Mouse (Mus musculus): ENCODE measurements around the gene Tesc.
A peak's percentile ranks its signal among the peaks of the same experiment; 100 is the strongest.

Tesc gene

DNA sequence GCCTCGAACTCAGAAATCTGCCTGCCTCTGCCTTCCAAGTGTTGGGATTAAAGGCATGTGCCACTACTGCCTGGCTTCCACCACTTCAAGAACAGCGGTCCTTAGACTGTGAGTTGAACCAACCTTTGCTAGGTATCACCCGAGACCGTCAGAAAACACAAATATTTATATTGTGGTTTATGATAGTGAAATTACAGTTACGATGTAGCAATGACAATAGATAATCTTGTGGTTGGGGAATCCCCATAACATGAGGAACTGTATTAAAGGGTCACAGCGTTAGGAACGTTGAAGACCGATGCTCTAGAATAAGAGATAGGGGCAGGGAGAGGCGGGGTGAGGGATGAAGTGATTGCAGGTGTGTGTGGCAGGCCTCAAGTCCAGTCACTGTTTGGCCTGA lies 17.8 kb downstream of the Tesc start:
- DNase-seq = no peak

DNA sequence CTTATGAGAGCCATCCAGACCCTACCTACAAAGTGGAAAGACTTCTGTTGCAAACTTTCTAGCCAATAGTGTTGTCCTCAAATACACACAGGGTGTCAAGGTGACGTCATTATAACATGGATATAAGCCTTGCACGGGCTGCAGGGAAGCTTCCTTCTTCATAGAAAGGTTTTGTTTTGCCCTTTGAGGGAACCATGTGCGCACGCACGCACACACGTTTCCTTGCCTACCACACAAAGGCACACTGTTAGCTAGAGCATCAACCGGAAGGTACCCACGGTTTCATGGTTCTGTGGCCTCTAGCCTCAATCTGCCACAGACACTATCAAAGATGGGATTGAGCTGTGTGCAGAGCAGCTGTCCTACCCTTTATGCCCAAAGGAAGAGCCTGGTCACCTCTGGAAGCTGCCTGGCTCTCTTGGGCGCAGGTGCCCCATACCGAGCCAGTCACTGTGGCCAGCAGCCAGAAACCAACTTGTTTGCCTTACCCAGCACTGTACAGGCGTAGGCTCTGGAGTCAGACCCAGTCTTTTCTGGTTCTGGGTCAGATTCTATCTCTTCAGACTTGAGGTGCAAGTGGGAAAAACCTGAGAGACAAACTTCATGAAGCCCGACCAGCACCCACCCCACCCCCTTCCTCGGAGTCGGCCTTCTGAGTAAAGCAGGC lies 19.7 kb downstream of the Tesc start:
- DNase-seq = no peak

DNA sequence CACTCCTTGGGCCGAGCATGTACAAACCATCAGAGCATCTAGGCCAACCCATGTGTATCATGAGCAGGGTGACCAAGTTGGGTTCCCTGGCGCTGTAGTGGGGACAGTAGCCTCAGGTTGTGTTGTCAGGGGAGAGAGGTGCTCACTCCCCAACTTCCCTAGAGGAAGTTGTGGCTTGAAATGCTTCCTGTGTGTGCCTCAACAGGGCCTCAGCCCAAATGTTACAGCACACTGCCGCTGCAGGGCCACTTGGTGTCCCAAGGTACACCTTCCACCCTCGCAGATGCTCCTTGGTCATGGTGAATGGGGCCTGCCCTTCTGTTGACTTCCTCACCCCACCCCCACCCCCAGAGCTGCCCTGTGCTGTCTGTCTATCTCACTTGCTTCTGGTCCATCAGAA lies 20.9 kb downstream of the Tesc start:
- no peak for DNase-seq

DNA sequence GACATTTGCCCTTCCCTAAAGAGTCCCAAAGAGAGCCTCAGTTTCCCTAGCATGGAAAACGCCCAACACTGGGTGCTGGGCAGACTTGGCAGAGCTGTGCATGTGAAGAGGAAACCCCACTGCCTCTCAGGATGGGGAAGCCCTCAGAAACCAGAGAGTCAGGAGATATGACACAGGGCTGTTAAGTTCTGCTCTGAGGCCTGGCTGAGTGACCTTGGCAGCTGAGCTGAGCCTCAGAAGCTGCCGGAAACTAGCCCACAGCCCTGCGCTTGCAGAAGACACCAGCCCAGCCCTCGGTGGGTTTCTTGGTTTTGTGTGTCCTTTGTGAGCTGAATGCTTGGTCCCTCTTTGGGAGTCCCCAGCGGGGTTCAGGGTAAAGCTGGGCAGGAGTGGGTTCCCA lies 21.4 kb downstream of the Tesc start:
- no peak for DNase-seq

DNA sequence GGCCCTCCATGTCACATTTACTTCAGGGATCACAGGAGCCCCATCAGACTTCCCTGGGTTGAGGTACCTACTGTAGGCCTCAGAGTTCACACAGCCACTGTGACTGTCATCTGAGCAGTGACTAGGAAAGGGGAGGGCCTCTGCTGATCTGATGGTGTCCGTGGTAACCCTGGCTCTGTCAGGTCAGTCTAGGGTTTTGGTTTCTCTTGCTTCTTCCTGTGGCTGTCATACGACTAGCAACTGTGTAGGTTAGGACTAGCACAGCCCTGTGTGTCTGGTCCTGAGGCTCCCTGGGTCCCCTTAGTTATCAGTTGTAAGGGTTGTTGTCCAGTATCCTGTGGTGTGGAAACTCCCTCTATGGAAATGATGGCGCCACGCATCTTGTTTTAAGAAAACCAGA lies 23.2 kb downstream of the Tesc start:
- no peak for DNase-seq

DNA sequence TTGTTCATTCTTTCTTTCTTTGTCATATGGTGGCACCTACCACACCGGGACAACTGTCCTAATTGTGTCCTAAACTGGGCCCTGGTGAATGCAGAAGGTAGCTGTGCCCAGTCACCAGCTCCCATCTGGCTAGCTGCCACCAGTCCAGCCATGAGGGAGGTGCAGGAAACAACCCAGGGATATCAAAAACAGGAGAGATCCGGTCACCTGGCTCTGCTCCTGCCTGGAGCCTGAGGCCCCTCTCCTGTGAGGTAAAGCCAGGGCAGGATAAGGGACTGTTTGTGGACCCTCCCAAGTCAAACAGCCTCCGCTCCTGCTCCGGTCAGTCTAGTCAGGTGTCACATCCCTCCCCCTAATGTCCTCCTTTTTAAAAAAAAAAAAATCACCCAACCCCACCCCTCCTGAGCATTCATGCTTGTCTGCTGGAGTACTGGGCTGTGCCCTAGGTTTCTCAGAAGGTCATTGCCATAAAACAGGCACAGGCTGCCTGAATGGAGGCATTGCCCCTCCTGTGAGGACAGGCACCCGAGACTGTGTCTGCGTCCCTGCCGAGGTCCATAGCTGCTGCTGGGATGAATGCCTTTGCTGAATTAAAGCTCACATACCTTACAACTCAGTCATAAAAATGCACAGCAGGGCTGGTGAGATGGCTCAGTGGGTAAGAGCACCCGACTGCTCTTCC lies 24.6 kb downstream of the Tesc start:
- no peak for DNase-seq

DNA sequence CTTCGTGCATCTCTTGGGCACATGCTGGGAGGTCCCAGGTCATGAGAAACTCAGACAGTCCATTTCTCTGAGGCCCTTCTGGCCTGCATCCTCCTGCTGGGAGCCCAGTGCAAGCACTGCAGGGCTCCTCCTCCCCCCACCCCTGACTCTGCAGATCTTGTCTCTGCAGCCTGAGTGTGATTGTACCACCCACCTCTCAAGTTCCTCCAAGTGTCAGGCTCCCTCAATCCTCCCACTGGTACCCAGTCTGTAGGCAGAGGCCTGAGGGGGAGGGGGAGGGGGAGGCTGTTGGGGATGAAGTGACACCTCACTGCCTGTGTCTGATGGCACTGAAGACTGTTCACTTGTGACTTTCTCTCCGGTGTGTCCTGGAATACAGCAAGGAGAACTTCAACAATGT lies 25.7 kb downstream of the Tesc start:
- DNase-seq = no peak

DNA sequence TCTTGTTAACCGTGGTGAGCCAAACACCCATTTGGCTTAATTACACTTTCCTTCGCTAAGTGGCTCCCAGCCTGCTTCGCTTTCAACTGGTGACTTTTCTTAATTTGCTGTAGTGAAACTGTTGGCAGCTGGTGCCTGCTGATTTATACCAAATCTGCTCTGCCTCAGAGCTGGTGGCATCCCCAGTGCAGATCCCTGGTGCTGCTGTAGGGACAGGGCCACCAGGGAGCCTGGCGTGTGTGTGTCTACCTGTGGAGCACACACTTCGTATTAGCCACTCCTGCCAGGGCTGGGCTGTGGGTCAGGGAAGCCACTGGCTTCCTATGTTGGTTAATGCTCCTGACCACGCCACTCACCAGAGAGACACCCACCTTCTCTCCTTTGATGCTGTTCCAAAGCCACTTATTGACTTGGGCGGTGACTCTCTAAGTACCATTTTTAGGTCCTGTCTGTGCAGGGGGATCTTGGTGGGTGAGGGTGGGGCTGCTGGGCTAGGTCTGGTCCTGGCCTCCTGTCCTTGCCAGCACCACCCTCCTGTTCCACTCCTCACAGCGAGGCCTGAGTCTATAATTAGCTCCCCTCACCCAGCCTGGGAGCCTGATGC lies 30.1 kb downstream of the Tesc start:
- DNase-seq = no peak

DNA sequence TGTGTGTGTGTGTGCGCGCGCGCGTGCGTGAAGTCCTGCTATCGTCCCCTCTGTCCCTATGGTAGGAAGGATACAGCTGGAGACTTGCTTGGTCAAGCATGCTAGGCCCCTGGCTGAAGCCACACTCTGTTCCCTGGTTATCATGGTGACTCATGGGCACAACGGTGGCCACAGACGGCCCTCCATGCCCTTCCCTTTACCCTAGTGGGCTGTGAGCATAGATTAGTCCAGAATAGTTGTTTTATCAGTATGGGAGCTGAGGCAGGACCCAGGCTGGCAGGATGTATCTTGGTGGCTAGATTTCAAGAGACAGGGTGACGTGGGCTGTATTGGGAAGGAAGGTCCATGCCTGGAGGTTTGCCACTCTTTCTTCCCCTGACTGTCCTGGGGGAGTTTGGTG lies 31.3 kb downstream of the Tesc start:
- no peak for DNase-seq

DNA sequence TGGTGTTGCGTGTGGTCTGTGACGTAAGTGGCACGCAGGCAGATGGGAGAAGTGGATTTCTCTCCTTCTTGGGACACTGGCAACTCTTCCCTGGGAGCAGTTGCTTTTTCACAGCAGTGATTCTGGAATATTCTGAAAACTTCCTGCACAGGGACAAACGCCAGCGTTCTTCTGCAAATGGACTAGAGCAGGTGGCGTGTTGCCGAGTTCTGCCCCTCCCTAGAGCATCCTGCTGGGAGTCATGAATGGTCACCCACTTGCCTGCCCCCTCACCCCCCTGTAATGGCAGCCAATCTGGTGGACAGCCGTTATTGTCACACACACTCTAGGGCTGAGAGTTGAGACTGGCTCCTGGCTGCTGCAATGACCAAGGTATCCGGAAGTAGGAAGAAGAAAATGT lies 32.1 kb downstream of the Tesc start:
- DNase-seq = no peak

DNA sequence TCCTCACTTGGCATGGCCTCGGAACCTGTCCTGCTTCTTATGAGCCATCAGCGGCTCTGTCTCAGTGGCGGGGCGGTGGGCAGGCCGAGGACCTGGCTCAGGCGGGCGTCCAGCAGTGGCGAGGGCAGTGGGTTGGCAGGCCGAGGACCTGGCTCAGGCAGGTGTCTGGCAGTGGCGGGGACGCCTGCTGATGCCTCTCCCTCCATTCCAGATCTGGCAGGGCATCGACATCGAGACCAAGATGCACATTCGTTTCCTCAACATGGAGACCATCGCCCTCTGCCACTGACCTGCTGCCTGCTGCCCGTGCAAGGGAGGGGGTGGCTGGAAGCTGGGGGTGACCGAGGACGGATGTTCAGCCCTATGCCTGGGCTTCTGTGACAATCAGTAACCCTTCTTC lies 33.8 kb downstream of the Tesc start:
- DNase-seq = no peak

DNA sequence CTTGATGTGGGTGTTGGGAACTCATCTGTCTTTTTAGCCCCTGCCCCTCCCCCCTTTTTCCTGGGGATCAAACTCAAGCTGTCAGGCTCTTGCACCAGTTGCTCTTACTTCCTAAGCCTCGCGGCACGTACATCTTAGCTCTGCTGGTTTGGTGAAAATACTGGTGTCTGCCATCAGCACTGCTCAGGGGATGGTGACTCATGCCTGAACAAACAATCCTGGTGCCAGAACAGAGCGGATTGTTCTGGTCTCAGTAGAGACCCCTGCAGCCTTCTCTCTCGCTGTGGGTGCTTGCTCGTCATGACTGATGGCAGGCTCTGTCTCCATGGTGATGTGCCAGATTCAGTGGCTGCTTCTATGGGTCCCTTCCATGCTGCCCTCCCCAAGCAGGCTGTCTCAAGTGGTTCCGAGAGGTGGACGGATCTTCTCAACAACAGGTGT lies 35.7 kb downstream of the Tesc start:
- no peak for DNase-seq

DNA sequence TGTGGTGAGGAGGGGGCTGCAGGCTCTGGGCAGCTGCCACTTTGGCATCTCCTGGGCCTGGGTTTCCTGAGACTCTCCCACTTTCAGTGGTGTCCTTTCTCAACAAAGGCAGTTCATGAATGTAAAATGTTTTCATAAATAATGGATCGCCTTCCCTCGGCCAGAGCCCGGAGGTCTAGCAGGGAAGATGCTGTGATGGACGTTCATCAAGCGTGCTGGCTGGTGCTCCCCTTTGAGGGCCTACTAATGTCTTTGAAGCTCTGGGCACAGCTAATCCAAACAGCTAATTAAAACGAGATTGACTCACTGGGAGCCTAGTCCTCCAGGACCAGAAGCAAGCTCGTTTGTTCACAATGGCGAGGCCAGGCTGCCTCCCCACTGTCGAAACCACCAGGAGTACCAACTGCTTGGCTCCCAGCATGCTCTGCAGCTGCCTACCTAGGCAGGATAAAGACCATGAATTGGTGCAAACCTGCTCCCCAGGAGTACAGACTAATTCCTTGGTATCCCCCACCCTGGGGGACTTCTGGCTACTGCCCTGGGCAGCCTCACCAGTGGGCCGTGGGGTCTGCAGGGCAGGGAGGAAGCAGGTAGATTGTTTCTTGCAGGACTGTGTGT lies 36.9 kb downstream of the Tesc start:
- DNase-seq = no peak

DNA sequence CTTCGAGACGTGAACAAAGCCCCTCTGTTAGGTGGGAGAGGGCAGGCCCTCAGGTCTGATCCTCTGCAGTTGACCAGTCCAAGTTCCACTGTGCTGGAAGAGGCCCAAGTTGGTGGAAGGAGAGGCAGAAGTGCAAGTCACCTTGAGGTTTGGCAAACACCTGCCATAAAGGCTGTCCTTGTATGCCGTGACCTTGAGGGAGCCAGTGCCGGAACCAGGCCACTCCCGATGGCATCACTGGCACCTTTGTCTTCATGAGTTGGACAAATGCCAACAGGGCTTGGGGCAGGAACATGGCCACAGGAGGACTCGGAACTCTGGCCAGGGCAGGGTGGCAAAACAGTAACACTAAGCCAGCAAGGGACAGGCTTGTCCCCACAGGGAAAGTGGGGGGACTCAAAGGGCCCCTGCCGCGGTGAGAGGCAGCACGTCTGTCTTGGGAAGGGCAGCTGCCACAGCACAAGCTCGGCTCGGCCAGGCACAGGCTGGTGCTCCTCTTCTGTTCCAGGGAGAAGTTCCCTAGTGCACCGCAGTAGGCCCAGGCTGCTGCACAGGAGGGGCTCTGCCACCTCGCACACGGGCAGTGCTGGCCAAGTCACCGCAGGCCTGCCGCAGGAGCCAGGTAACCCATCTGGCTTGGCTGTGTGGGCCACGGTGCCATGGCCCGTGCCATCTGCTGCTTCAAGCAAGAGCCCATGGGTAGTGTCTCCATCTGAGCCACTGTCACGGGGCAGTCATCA lies 38.1 kb downstream of the Tesc start:
- DNase-seq = no peak

DNA sequence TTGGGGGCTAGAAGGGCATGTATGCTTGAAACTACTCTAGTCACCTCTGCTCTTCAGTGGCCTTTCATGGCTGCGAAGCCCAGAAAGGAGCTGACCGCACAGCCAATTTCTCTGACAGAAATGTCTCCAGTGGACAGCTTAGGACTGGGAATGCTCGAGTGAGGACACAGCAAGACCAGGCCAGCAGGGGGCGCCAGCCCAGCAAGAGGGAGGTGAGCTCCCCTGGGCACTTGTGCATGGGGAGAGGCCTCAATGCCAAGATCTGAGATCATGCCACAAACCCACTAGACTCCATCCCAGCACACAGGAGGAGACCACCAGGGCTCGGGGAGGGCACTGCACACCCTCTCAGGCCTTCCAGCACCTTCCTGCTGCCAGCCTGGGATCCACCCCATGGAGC lies 39.3 kb downstream of the Tesc start:
- peak; percentile 73 for DNase-seq

DNA sequence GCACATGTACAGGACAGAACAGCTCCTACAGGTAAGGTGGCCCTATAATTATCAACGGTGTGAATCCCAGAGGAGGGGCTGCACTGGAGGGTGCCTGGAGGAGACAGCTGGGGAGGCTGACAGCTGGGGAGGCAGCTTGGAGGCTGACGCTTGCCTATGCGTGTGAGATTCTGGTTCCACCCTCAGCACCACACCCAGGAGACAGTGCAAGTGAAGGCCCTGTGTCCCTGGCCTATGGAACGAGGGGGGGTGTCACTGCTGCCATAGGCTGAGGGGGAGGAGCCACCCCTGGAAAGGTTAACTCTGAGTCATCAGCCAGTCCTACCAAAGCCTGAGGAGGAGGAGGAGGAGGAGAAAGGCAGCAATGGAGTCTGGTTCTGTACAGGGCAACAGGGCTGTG lies 40.0 kb downstream of the Tesc start:
- no peak for DNase-seq

DNA sequence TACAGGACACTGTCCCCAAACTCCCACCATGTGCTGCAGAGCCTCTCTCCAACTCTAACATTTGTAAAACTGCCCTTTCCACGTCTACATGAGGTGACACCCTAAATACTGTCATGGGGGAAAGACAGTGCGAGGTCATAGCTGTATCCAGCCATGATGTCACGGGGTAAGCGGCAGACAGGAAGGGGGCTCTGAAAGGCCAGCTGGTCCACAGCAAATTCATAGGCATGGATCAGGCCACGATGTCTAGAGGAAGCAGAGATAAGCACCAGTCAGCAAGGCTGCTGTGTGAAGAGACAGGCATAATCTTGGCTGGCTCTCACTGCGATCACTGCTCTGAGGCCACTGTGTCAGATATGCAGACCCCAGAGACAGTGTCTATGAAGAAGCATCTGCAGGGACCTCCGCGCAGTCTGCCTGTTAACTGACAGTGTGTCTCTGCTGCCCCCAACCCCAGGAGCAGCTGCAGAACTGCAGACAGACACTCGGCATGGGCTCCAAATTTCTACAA lies 40.5 kb downstream of the Tesc start:
- no peak for DNase-seq

DNA sequence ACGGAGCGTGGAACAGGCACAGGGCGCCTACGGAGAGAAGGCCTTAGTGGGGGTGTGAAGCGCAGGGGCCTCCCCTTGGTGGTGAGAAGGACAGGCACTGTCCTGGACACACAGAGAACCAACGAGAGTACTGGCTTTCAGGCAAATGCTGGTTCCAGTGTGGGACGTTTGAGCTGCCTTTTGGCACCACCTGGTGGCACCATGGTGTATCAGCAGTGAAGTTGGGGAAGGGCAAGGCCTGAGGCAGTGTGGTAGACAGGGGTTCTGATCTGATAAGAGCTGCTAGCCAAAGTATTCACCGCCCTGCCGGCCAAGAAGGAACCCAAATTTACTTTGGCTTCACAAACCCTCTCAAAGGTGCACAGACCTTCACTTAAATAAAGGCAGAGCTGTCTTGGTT lies 41.8 kb downstream of the Tesc start:
- peak; percentile 49 to 60 for DNase-seq

DNA sequence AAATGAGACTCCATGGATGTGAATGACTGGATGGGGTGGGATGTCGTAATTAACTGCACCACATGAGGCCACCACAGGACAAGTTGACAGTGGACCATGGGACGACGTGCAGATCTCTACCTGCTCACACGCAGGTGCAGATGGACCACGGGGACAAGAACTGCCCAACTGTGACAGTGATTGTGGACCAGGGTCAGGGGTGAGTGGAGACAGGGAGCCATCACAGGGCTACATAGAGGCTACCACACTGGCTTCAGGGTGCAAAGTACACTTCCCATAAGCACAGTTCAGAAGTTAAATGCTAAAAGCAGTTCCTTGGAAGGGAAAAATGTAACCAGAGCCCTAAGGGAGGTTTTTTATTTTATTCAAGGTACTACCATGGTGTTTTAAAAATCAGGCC lies 44.2 kb downstream of the Tesc start:
- DNase-seq = no peak

DNA sequence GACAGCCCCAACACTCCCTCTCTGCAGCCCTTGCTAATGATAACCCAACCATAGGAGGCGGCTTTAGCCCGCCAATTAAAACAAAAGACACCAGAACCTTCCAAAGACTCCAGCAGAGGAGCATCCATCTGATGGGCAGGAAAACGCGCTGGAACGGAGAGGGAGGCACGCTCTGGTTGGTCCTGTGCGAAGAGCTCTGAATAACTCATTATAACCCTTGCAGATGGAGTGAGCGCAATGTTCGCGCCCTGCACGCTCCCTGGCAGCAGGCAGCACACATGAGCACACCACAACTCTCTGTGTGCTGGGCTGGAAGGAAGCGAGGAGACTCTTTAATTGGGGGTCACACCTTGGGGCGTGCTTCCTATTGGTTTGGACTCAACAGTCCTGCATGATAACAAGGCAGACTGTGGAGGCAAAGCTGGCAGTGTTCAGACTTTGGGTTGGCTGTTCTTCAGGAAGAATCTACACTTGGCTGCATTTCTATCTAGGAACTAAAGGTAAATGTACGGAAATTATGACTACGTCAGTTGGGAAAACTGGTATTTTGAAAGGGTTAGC lies 45.8 kb downstream of the Tesc start:
- no peak for DNase-seq

DNA sequence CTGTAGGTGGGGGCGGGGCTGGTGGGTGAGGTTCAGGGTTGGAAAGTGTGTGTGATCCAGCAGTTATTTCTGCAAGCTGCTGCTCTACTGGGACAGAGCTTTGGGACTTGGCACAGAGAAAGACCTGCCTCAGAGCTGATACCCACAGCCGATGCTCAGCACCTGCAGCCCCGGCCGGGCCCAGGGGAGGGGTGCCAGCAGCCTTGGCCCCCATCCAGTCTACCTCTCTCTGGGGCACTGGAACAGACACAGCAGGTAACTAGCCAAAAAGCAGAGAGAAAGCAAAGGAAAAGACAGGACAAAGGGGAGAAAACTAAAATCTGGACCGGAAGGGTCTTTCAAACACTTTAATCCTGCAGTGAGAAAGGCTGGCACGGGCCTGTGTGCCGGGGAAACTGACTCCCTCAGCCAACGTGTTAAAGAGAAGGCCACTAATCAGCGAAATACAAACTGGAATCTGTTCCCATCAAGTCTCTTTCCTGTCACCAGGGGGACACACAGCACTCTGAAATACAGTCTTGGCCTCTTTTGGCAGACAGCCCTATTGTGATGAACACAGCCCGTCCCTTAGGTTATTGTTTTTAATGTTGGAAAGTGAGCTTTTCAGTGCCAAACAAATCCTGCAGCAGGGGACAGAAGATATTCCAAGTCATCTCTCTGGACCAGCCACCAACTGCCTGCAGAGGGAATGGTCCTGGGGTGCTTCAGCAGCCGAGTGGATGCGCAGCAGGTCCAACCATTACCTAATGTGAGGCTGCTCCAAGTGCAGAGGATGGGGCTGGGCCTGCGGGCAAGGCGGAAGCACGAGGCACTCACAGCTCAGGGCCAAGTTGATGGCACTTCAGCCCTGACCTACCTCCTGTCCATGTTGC lies 49.4 kb downstream of the Tesc start:
- no peak for DNase-seq

DNA sequence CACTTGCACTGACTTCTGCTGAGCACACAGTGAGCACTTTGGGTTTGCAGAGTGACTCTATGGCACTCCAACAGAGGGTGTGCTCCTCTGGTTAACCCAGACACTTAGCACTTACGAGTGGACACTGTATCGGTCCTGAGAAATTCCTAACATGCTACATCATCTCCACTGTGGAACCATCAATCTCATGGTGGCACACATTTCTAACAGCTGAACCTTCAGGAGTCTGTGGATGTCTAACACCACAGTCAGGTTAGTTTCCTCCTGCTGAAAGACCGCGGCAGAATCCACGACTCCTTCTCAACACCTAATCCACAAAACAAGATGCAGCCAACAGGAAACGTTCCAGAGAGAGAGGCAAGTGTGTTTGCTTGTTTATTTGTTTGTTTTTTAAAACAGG lies 51.0 kb downstream of the Tesc start:
- DNase-seq = no peak
